Mouse (Mus musculus): Measurements from ENCODE around the gene 1700025B11Rik. TPM values are rescaled to one million over a fixed set of nuclear protein-coding genes. Genes with fewer than 3 reads are reported as not detected.

1700025B11Rik gene
- not detected in 2 replicates for polyA plus RNA-seq (2014; fragmentation: Nextera tagmentation; extraction: Ambion mirVana)

DNA sequence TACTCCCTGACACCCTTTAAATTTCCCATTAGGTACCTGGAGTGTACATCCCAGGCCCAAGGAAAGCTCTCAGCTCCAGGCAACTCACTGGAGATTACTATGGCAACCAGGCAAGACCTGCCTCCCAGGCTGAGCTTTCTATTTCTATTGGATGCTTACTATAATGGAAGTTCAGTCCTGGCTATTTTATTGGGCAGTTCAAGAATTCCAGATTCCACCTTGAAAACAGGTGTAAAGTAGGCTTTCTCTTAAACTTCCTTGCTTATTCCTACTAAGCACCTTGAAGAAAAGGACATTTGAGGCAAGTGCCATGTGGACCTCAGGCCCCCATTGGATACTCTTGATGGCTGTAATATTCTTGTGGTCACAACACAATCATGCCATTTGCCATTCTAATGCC lies at the start of gene 1700025B11Rik:
1700025B11Rik (minus strand) TSS at position 101 of the 400 bp plus-strand sequence.
- H3K36me3 ChIP-seq (ENCODE audit: control insufficient read depth, insufficient read depth, low read length), result no peaks in the 10 kb centered on the region

DNA sequence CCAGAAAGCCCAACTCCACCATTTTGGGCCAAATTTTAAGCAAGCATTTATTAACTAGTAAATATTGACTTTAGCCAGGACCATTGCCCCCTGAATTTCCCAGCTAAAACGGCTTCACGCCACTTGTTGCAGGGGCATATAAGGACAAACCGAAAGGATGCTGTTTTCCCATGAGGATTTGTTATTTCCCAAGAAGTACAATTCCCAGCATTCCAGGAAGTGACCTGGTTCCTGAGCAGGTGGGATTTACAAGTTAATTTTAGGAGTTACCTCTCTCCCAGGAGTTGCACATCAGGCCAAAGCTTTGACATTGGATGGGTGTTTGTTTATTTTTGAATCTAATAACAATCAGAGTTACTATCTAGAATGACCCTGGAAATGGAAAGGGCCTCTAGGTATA lies 44.4 kb upstream of the 1700025B11Rik start:
- H3K9me3 ChIP-seq (ENCODE audit: control insufficient read depth, low read length), result no peaks in the 10 kb centered on the region
- no peak overlapping the region for H3K9ac ChIP-seq (ENCODE audit: low read length)
- ATAC-seq (ENCODE audit: low FRiP score) (no peak), DNase-seq (ENCODE audit: low spot score, missing footprints) (no peak)
- H3K4me3 ChIP-seq (ENCODE audit: low read depth, low read length), result no peak overlapping the region
- no peak overlapping the region for H3K4me2 ChIP-seq
- no peaks in the 10 kb centered on the region for H3K4me1 ChIP-seq (ENCODE audit: control insufficient read depth, insufficient read depth, low read length)
- H3K27ac ChIP-seq (ENCODE audit: low read depth, low read length), result no peak overlapping the region
- no peaks in the 10 kb centered on the region for H3K36me3 ChIP-seq (ENCODE audit: control insufficient read depth, insufficient read depth, low read length)
- 92% methylated on average over 3 of the region's 3 CpGs for WGBS
- H3K27me3 ChIP-seq (ENCODE audit: control insufficient read depth, insufficient read depth, low read length), result no peaks in the 10 kb centered on the region

More for the DNA sequence above, at the start of gene 1700025B11Rik:
- Histone ChIP-seq H3K9me3 (ENCODE audit: control insufficient read depth, low read length) (no peaks in the 10 kb centered on the region), H3K4me2 (no peak within 1 kb of the TSS), H3K27ac (ENCODE audit: low read depth, low read length) (no peak within 1 kb of the TSS), H3K9ac (ENCODE audit: low read length) (no peak within 1 kb of the TSS), H3K4me3 (ENCODE audit: low read depth, low read length) (no peak within 1 kb of the TSS), H3K27me3 (ENCODE audit: control insufficient read depth, insufficient read depth, low read length) (no peaks in the 10 kb centered on the region), H3K4me1 (ENCODE audit: control insufficient read depth, insufficient read depth, low read length) (no peaks in the 10 kb centered on the region)
- ATAC-seq (ENCODE audit: low FRiP score) (no peak), DNase-seq (ENCODE audit: low spot score, missing footprints) (no peak)

DNA sequence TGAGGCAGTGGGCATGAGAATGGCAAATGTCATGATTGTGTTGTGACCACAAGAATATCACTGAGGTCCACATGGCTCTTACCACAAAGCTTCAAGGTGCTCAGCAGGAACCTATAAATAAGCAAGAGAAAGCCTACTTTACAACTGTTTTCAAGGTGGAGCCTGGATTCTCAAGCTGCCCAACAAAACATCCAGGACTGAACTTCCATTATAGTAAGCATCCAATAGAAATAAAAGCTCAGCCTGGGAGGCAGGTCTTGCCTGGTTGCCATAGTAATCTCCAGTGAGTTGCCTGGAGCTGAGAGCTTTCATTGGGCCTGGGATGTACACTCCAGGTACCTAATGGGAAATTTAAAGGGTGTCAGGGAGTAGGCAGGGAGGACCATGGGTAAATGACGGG lies 37.3 kb upstream of the 1700025B11Rik start, which contains the start of gene Gm36245:
Gm36245 (plus strand) TSS at position 301 of the 400 bp plus-strand sequence.
- no peak within 1 kb of the TSS for H3K4me2 ChIP-seq
- H3K4me1 ChIP-seq (ENCODE audit: control insufficient read depth, insufficient read depth, low read length), result no peaks in the 10 kb centered on the region
- 73% methylated on average over 1 of the region's 1 CpGs for WGBS
- ATAC-seq (ENCODE audit: low FRiP score) (no peak), DNase-seq (ENCODE audit: low spot score, missing footprints) (no peak)
- no peaks in the 10 kb centered on the region for H3K27me3 ChIP-seq (ENCODE audit: control insufficient read depth, insufficient read depth, low read length)
- no peaks in the 10 kb centered on the region for H3K9me3 ChIP-seq (ENCODE audit: control insufficient read depth, low read length)
- no peaks in the 10 kb centered on the region for H3K36me3 ChIP-seq (ENCODE audit: control insufficient read depth, insufficient read depth, low read length)
- H3K9ac ChIP-seq (ENCODE audit: low read length), result no peak within 1 kb of the TSS
- no peak within 1 kb of the TSS for H3K4me3 ChIP-seq (ENCODE audit: low read depth, low read length)
- H3K27ac ChIP-seq (ENCODE audit: low read depth, low read length), result no peak within 1 kb of the TSS

DNA sequence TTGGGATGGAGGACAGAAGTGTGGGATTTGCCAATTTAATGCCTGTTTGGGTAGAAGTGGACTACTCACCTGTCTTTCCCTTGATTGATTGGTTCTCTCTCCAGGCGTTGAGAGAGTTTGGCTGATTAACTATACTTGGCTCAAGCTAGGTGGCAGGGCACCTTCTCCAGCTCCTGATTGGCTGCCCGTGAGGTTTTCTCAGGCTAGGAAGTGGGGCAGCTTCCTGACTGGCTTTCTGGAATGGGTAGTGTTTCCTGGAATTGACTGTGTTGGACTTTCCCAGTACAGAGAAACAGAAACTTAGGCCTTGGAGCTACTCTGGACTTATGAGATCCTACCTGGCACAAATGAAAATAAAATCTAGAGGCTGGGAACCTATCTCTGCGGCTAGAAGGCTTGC lies 36.7 kb upstream of the 1700025B11Rik start:
- H3K27ac ChIP-seq (ENCODE audit: low read depth, low read length), result no peak overlapping the region
- ATAC-seq (ENCODE audit: low FRiP score), result no peak

DNA sequence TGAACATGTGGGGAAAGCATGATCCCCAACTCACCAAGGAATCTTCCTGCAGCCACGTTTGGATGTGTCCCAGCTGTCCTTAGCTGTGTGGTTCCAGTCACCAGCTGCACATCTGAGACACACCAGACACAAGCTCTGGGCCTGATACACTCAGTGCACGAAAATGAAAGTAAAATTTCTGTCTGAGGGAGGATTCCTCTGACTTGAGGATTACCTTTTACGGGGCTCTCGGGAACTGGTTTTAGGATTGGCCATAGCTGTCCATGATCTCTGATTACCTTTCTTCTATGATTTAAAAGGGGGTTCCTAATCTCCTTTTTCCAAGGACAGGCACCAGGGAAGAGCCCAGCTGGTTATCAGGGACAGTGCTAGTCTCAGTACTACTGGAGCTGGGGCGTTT lies 34.3 kb upstream of the 1700025B11Rik start, which contains the start of gene Apol10b:
Apol10b (minus strand) TSS at position 165 of the 400 bp plus-strand sequence.
- ATAC-seq (ENCODE audit: low FRiP score), result no peak
- 66% methylated on average over 5 of the region's 5 CpGs for WGBS

More for the DNA sequence above, 36.7 kb upstream of the 1700025B11Rik start:
- no peaks in the 10 kb centered on the region for H3K36me3 ChIP-seq (ENCODE audit: control insufficient read depth, insufficient read depth, low read length)
- H3K4me2 ChIP-seq, result no peak overlapping the region
- 78% methylated on average over 3 of the region's 3 CpGs for WGBS
- H3K9ac ChIP-seq (ENCODE audit: low read length), result no peak overlapping the region
- H3K27me3 ChIP-seq (ENCODE audit: control insufficient read depth, insufficient read depth, low read length), result no peaks in the 10 kb centered on the region
- DNase-seq (ENCODE audit: low spot score, missing footprints), result no peak
- H3K9me3 ChIP-seq (ENCODE audit: control insufficient read depth, low read length), result no peaks in the 10 kb centered on the region
- H3K4me1 ChIP-seq (ENCODE audit: control insufficient read depth, insufficient read depth, low read length), result no peaks in the 10 kb centered on the region
- H3K4me3 ChIP-seq (ENCODE audit: low read depth, low read length), result no peak overlapping the region

DNA sequence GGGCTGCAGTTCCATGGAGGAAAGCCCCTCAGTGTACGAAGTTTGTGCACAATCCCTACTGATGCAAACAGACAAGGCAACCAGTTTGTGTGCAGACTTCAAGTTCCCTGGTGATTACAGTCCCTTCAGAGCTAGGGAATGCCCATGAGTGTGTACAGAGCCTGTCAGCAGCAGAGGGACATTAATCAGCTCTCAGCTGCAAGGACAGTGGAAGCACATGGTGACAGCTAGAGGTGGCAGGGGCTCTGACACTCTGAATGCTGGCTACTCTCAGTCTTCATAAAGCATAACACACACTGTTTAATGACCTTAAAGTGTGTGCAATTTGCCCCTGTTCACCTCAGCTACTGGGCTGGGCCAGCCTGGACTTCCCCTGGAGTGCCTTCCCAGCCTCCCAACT lies 31.9 kb upstream of the 1700025B11Rik start:
- no peak overlapping the region for H3K9ac ChIP-seq (ENCODE audit: low read length)
- no peak overlapping the region for H3K27ac ChIP-seq (ENCODE audit: low read depth, low read length)
- H3K4me2 ChIP-seq, result no peak overlapping the region
- H3K4me1 ChIP-seq (ENCODE audit: control insufficient read depth, insufficient read depth, low read length), result no peaks in the 10 kb centered on the region
- DNase-seq (ENCODE audit: low spot score, missing footprints) (no peak), ATAC-seq (ENCODE audit: low FRiP score) (no peak)
- no peak overlapping the region for H3K4me3 ChIP-seq (ENCODE audit: low read depth, low read length)
- no peaks in the 10 kb centered on the region for H3K9me3 ChIP-seq (ENCODE audit: control insufficient read depth, low read length)
- WGBS, result 70% methylated on average over 1 of the region's 1 CpGs
- no peaks in the 10 kb centered on the region for H3K36me3 ChIP-seq (ENCODE audit: control insufficient read depth, insufficient read depth, low read length)
- no peaks in the 10 kb centered on the region for H3K27me3 ChIP-seq (ENCODE audit: control insufficient read depth, insufficient read depth, low read length)

More for the DNA sequence above, 34.3 kb upstream of the 1700025B11Rik start, which contains the start of gene Apol10b:
- H3K36me3 ChIP-seq (ENCODE audit: control insufficient read depth, insufficient read depth, low read length), result no peaks in the 10 kb centered on the region
- no peak within 1 kb of the TSS for H3K9ac ChIP-seq (ENCODE audit: low read length)
- DNase-seq (ENCODE audit: low spot score, missing footprints), result no peak
- H3K9me3 ChIP-seq (ENCODE audit: control insufficient read depth, low read length), result no peaks in the 10 kb centered on the region
- H3K4me2 ChIP-seq, result no peak within 1 kb of the TSS
- H3K27me3 ChIP-seq (ENCODE audit: control insufficient read depth, insufficient read depth, low read length), result no peaks in the 10 kb centered on the region
- no peak within 1 kb of the TSS for H3K4me3 ChIP-seq (ENCODE audit: low read depth, low read length)
- H3K4me1 ChIP-seq (ENCODE audit: control insufficient read depth, insufficient read depth, low read length), result no peaks in the 10 kb centered on the region
- no peak within 1 kb of the TSS for H3K27ac ChIP-seq (ENCODE audit: low read depth, low read length)

DNA sequence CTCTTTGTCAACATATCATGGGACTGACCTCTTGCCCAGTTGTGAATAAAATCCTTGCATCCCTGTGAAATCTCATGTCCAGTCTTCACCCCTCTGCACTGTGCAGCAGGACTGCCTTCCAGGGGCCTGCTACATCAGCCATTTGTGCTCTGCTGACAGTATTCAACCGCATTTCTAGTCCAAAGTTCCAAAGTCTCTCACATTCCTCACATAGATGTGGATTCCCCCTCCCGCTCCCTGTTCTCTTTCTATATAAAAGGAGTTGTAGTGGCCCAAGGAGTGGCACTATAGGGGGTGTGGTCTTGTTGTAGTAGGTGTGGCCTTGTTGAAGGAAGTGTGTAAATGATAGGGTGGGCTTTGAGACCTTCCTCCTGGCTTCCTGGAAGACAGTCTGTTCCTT lies 29.2 kb upstream of the 1700025B11Rik start:
- H3K4me1 ChIP-seq (ENCODE audit: control insufficient read depth, insufficient read depth, low read length), result no peaks in the 10 kb centered on the region
- DNase-seq (ENCODE audit: low spot score, missing footprints), result no peak
- no peak overlapping the region for H3K4me2 ChIP-seq
- no peak overlapping the region for H3K4me3 ChIP-seq (ENCODE audit: low read depth, low read length)
- H3K36me3 ChIP-seq (ENCODE audit: control insufficient read depth, insufficient read depth, low read length), result no peaks in the 10 kb centered on the region
- H3K27me3 ChIP-seq (ENCODE audit: control insufficient read depth, insufficient read depth, low read length), result no peaks in the 10 kb centered on the region
- no peak for ATAC-seq (ENCODE audit: low FRiP score)
- H3K27ac ChIP-seq (ENCODE audit: low read depth, low read length), result no peak overlapping the region
- no peak overlapping the region for H3K9ac ChIP-seq (ENCODE audit: low read length)
- WGBS, result 79% methylated on average over 2 of the region's 2 CpGs
- H3K9me3 ChIP-seq (ENCODE audit: control insufficient read depth, low read length), result no peaks in the 10 kb centered on the region

DNA sequence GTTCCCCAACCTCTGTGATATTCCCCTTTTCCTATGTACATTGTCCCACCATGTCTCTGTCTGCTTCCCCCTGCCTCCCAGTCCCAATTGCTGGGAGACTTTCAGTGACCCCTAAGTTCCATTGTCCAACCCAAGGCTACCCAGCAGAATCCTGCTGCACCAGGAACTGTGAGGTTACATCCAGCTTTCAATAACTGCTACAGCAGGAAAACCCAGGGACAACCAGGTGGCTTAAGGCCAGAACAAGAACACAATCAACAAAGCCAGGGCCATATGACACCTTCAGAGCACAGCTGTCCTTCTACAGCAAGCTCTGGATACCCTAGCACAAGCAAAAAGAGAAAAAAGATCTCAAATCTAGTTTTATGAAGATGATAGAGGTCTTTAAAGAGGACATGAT lies 27.3 kb upstream of the 1700025B11Rik start:
- ATAC-seq (ENCODE audit: low FRiP score) (no peak), DNase-seq (ENCODE audit: low spot score, missing footprints) (no peak)
- Histone ChIP-seq H3K4me2 (no peak overlapping the region), H3K4me1 (ENCODE audit: control insufficient read depth, insufficient read depth, low read length) (no peaks in the 10 kb centered on the region), H3K9me3 (ENCODE audit: control insufficient read depth, low read length) (no peaks in the 10 kb centered on the region), H3K4me3 (ENCODE audit: low read depth, low read length) (no peak overlapping the region), H3K9ac (ENCODE audit: low read length) (no peak overlapping the region), H3K36me3 (ENCODE audit: control insufficient read depth, insufficient read depth, low read length) (no peaks in the 10 kb centered on the region), H3K27ac (ENCODE audit: low read depth, low read length) (no peak overlapping the region), H3K27me3 (ENCODE audit: control insufficient read depth, insufficient read depth, low read length) (no peaks in the 10 kb centered on the region)

DNA sequence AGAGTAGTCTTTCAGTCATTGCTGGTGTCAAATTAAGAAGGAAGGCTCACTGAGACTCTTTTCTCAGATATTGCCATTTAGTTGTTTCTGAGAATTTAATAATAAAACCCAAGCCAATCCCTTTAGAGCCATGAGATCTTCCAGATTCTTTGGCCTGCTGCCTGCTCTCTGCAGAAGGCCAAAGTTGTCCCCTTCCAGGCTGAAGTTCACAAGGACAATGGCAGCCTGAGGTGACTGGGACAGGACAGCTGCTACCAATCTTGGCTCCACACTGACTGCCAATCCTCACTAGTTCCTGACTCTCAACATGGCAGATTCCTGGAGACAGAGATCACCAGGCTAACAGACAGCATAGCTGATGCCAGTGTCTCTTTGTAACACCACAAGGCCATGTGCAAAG lies 25.3 kb upstream of the 1700025B11Rik start:
- ATAC-seq (ENCODE audit: low FRiP score) (no peak), DNase-seq (ENCODE audit: low spot score, missing footprints) (no peak)
- Histone ChIP-seq H3K27ac (ENCODE audit: low read depth, low read length) (no peak overlapping the region), H3K4me1 (ENCODE audit: control insufficient read depth, insufficient read depth, low read length) (no peaks in the 10 kb centered on the region), H3K4me3 (ENCODE audit: low read depth, low read length) (no peak overlapping the region), H3K9me3 (ENCODE audit: control insufficient read depth, low read length) (0 out of 2 replicates have a peak, but pooled peaks cover 3% of the 10 kb centered on the region), H3K9ac (ENCODE audit: low read length) (no peak overlapping the region), H3K36me3 (ENCODE audit: control insufficient read depth, insufficient read depth, low read length) (no peaks in the 10 kb centered on the region), H3K27me3 (ENCODE audit: control insufficient read depth, insufficient read depth, low read length) (no peaks in the 10 kb centered on the region), H3K4me2 (no peak overlapping the region)

All from midbrain, embryonic 11.5 days (tissue).